Mouse (Mus musculus) ovary, adult 18-20 months (tissue): ENCODE measurements around the gene Tmem221.

Experiments
- DNase-seq: peaks from one replicate; pipeline ENCODE4 v3.0.0; 2022; ENCODE audit warnings: low spot score, mixed read lengths

Gene Tmem221

DNA sequence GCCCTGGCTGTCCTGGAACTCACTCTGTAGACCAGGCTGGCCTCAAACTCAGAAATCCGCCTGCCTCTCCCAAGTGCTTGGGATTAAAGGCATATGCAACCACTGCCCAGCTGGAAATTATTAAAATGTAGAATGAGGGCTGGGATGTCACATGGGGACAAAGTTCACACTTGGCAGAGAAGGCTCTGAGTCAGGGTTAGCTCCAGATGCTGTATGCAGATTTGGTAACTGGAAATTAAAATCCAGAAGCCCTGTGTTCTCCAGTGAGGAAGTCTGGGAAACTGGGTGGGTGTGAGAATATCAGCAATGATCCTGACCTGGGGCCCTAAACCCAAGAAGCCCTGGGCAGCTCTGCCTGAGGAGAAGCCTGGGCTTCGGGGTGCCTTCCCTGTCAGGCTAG is 49.4 kb downstream of the Tmem221 start:
- no peak for DNase-seq

DNA sequence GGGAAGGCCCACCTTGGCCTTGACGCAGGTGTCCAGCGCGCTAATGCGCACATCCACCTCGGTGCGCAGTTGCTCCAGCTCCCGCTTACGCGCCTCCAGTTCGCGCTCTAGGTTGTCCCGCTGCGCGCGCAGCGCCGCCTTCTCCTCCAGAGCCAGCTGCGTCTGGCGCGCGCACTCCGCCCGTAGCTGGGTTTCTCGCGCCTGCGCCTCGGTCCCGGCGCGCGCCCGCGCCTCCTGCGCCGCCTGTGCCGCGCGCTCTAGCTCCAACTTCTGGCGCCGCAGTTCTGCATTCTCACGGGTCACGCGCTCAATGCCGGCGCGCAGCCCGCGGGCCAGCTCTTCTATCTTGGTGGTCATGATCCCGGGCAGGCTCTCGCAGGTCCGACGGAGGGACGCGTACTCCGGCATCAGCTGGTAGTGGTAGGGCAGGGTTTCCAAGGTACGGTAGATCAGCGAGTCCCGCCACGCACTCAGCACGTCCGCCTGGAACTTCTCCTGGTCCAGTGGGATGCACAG is 51.0 kb downstream of the Tmem221 start:
- DNase-seq: peak; percentile 67

- DNase-seq: peak; percentile 65
These were observed 52.7 kb downstream of the Tmem221 start for GRCm38 (mm10) chr8:71505979-71506378.

DNA sequence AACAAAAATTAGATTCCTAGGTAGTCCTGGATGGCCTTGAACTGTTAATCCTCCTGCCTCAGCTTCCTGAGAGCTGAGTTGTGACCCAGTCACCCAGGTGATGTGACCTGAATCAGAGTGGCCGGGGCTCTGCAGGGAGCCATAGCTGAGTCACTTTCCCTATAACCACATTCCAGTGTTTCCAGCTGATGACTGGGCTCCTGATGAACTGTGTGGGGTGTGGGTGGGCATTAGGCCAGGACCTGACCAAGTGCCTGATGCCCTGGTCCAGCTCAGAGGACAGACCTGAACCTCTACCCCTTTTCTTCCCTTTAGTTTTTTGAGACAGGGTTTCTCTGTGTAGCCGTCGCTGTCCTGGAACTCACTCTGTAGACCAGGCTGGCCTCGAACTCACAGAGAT is 53.3 kb downstream of the Tmem221 start:
- no peak for DNase-seq

GRCm38 (mm10) chr8:71504349-71504748 is 54.3 kb downstream of the Tmem221 start:
- no peak for DNase-seq
